Mouse (Mus musculus) embryonic facial prominence, embryonic 12.5 days (tissue): ENCODE data around the gene Arrb1. TPM values are rescaled to one million over a fixed set of nuclear protein-coding genes. Genes with fewer than 3 reads are reported as not detected.

Experiments
- ATAC-seq: fragments of 200-750 bp; cut with Nextera tagmentation; 2 replicates; pipeline ENCODE4 v1.8.0; 2017; ENCODE audit not compliant: insufficient number of reproducible peaks, insufficient read depth, low FRiP score, low TSS enrichment
- H3K27ac ChIP-seq: fragments of 300-500 bp; sonication (generic); 2 replicates; pipeline ENCODE4 v1.5.1; 2016; ENCODE audit warnings: mild to moderate bottlenecking
- H3K27me3 ChIP-seq: fragments of 300-500 bp; sonication (generic); 2 replicates; pipeline ENCODE4 v1.6.1; 2016; ENCODE audit warnings: mild to moderate bottlenecking, moderate library complexity
- H3K36me3 ChIP-seq: fragments of 300-500 bp; sonication (generic); 2 replicates; pipeline ENCODE4 v1.6.1; 2016; ENCODE audit warnings: mild to moderate bottlenecking
- H3K4me1 ChIP-seq: fragments of 300-500 bp; sonication (generic); 2 replicates; pipeline ENCODE4 v1.6.1; 2016
- H3K4me2 ChIP-seq: fragments of 300-500 bp; sonication (generic); replicated peaks from 2 replicates; pipeline ENCODE4 v1.6.1; 2016; ENCODE audit warnings: mild to moderate bottlenecking, moderate library complexity
- H3K4me3 ChIP-seq: fragments of 300-500 bp; sonication (generic); 2 replicates; pipeline ENCODE4 v1.5.1; 2016; ENCODE audit warnings: mild to moderate bottlenecking
- H3K9ac ChIP-seq: fragments of 300-500 bp; sonication (generic); 2 replicates; pipeline ENCODE4 v1.6.1; 2016; ENCODE audit warnings: mild to moderate bottlenecking, moderate library complexity
- H3K9me3 ChIP-seq: fragments of 300-500 bp; sonication (generic); 2 replicates; pipeline ENCODE4 v1.6.1; 2016; ENCODE audit warnings: mild to moderate bottlenecking, moderate library complexity
- WGBS: fragments of 180-500 bp; shearing (Covaris S2); methylation state at CpG from one replicate; pipeline ENCODE4 v1.1.7; 2016; 5-methylcytosine and 5-hydroxymethylcytosine counted together
- polyA plus RNA-seq: library from polyadenylated mRNA; unstranded; fragments of >200 nt; fragmentation: Nextera tagmentation; extraction: Ambion mirVana; gene quantifications from 2 replicates; pipeline ENCODE4 v1.2.1, GENCODE M21; 2016

Gene Arrb1
- polyA plus RNA-seq, 1 experiment from 2014 or later, result 8.8 TPM

DNA sequence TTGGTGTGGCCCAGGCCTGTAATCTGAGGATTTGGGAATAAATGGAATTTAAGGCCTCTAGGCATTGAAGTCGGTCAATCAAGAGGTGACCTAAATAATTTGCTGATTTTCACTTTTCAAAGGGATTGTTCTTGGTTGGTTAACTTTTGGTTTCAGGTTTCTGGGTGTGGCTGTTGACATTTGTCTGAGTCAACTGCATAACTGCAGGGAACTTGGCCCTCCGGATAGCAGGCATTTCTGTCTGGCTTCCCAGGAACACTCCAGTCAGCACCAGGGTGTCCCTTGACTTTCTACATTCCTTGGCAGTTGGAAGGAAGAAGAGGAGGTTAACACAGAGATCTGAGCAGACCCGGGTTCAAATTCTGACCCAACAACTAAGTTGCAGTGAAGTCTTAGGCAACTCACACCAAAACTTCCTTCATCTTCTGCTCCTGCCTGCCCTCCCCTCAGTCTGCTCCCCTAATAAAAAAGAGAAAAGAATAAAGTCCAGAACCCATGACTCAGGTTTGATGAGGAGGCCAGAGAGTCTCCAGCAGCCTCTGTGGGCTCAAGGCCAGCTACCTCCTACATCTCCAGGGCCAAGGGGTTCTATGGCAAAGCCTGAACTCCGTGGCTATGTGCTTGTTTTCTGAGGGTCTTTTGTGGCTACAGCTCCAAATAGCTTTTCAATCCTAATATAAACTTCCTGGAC, 16.2 kb upstream of the Arrb1 start:
- WGBS, result 68% methylated on average over 4 of the region's 4 CpGs
- H3K4me3 ChIP-seq, result no peak overlapping the region
- H3K4me1 ChIP-seq, result no peaks in the 10 kb centered on the region
- H3K36me3 ChIP-seq, result no peaks in the 10 kb centered on the region
- no peaks in the 10 kb centered on the region for H3K9me3 ChIP-seq
- H3K27me3 ChIP-seq, result no peaks in the 10 kb centered on the region
- ATAC-seq, result no peak
- H3K9ac ChIP-seq, result no peak overlapping the region
- H3K4me2 ChIP-seq, result no peak overlapping the region
- H3K27ac ChIP-seq, result no peak overlapping the region

DNA sequence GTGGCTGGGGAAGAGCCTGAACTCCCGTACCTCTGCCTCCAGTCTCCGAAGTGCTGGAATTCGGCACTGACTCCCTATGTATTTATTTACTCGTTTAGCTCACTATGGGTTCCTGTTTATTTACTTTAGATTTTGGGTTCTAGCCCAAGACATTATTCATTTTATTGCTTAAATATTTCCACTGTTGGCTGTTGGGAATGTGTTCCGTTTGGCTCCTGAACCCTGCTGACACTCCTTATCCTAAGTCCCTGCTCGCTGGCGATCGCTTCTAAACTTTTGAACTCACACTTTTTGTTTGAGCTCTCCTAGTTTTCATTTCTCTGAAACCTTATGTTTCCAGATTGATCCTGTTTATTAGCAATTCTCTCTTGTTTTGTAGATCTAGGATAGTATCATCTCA, 12.1 kb upstream of the Arrb1 start:
- no peak overlapping the region for H3K4me3 ChIP-seq
- WGBS, result 68% methylated on average over 8 of the region's 8 CpGs
- H3K9me3 ChIP-seq, result no peaks in the 10 kb centered on the region
- no peaks in the 10 kb centered on the region for H3K4me1 ChIP-seq
- H3K27me3 ChIP-seq, result no peaks in the 10 kb centered on the region
- no peak overlapping the region for H3K9ac ChIP-seq
- H3K27ac ChIP-seq, result no peak overlapping the region
- no peaks in the 10 kb centered on the region for H3K36me3 ChIP-seq
- no peak overlapping the region for H3K4me2 ChIP-seq
- ATAC-seq, result no peak

GRCm38 (mm10) chr7:99523837-99524236, 11.4 kb upstream of the Arrb1 start:
- H3K9me3 ChIP-seq, result no peaks in the 10 kb centered on the region
- no peak overlapping the region for H3K9ac ChIP-seq
- no peaks in the 10 kb centered on the region for H3K27me3 ChIP-seq
- H3K36me3 ChIP-seq, result no peaks in the 10 kb centered on the region
- H3K4me2 ChIP-seq, result no peak overlapping the region
- H3K4me1 ChIP-seq, result no peaks in the 10 kb centered on the region
- ATAC-seq, result no peak
- H3K4me3 ChIP-seq, result no peak overlapping the region
- no peak overlapping the region for H3K27ac ChIP-seq
- WGBS, result 85% methylated on average over 1 of the region's 1 CpGs

GRCm38 (mm10) chr7:99528547-99528946, 6.7 kb upstream of the Arrb1 start:
- Histone ChIP-seq H3K27me3 (no peaks in the 10 kb centered on the region), H3K9me3 (no peaks in the 10 kb centered on the region), H3K36me3 (no peaks in the 10 kb centered on the region), H3K27ac (no peak overlapping the region), H3K4me1 (no peaks in the 10 kb centered on the region), H3K4me3 (no peak overlapping the region), H3K9ac (no peak overlapping the region), H3K4me2 (no peak overlapping the region)
- WGBS, result 33% methylated on average over 2 of the region's 2 CpGs
- no peak for ATAC-seq

DNA sequence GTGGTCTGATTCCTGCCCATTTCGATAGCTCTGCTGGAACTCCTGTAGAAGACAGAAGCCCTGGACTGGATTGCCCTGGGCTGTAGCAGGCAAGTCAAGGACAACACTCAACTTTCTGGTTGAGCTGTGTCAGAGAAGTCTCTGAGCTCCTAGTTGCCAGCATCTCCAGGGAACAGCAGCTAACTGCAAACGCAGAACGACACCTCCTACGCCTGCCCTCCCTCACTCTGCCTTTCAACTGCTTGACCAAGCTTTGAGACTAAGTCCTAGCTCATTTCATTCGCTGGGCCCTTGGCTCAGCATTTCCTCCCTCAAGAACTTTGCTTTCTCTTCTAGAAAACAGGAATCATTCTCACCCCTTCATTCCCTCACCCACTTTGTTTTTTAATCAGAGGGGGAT, 5.9 kb upstream of the Arrb1 start:
- Histone ChIP-seq H3K4me1 (0 out of 2 replicates have a peak, but pooled peaks cover under 1% of the 10 kb centered on the region), H3K9ac (no peak overlapping the region), H3K4me2 (no peak overlapping the region), H3K27ac (no peak overlapping the region), H3K27me3 (no peaks in the 10 kb centered on the region), H3K9me3 (no peaks in the 10 kb centered on the region), H3K36me3 (no peaks in the 10 kb centered on the region), H3K4me3 (no peak overlapping the region)
- 57% methylated on average over 5 of the region's 5 CpGs for WGBS
- ATAC-seq, result no peak

- ATAC-seq, result no peak
- Histone ChIP-seq H3K27ac (no peak overlapping the region), H3K36me3 (no peaks in the 10 kb centered on the region), H3K9me3 (no peaks in the 10 kb centered on the region), H3K4me3 (no peak overlapping the region), H3K4me2 (no peak overlapping the region), H3K4me1 (peaks cover 13% of the 10 kb centered on the region), H3K9ac (no peak overlapping the region), H3K27me3 (no peaks in the 10 kb centered on the region)
- 81% methylated on average over 3 of the region's 3 CpGs for WGBS
Observed at GRCm38 (mm10) chr7:99531408-99531970, 3.8 kb upstream of the Arrb1 start.

DNA sequence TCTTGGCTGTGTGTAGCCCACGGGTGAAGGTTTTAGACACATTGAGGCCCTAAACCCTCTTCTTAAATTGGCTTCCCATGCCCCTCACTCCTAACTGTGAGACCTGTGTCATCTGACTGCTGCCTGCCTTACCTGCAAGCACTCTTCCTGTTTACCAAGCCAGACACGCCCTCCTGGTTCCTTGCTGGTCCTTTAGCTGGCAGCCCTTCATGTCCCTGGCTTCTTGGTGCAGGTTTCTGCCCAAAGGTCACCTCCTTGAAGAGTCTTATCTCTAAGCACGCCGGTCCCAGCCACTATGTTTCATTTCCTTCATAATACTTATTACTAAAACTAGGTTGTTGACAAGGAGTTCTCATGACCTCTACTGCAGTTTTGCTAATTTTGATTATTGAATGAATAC, 2.7 kb upstream of the Arrb1 start:
- Histone ChIP-seq H3K27me3 (no peaks in the 10 kb centered on the region), H3K36me3 (no peaks in the 10 kb centered on the region), H3K9ac (no peak overlapping the region), H3K4me2 (no peak overlapping the region), H3K27ac (no peak overlapping the region), H3K4me3 (no peak overlapping the region), H3K4me1 (peaks cover 24% of the 10 kb centered on the region), H3K9me3 (no peaks in the 10 kb centered on the region)
- ATAC-seq, result no peak
- 84% methylated on average over 4 of the region's 4 CpGs for WGBS

- no peaks in the 10 kb centered on the region for H3K27me3 ChIP-seq
- H3K27ac ChIP-seq, result no peak overlapping the region
- H3K4me1 ChIP-seq, result peaks cover 29% of the 10 kb centered on the region
- H3K4me3 ChIP-seq, result no peak overlapping the region
- no peak for ATAC-seq
- no peaks in the 10 kb centered on the region for H3K36me3 ChIP-seq
- no peak overlapping the region for H3K4me2 ChIP-seq
- H3K9ac ChIP-seq, result no peak overlapping the region
- no peaks in the 10 kb centered on the region for H3K9me3 ChIP-seq
- WGBS, result 75% methylated on average over 7 of the region's 7 CpGs
Observed at GRCm38 (mm10) chr7:99533600-99533999, 1.7 kb upstream of the Arrb1 start.

DNA sequence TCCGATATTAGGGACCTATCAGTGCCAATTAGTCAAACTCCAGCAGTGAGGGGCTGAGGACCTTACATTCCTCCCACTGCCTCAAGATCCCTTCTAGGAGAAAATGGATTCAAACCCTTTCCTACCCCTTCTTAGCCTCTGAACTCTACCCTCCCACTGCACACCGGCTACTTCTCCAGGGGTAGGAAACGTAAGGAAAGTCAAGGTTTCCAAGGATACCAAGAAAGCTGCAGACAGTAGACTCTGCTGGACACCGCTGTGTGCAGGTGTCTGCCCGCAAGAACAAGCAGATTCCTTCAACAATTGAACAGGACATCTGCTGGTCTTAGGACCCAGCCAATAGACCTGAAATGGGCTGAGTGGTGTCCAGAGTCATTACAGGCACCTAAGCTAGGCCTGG, 765 bp upstream of the Arrb1 start:
- H3K4me3 ChIP-seq, result peak overlapping the region; percentile 60
- no peak for ATAC-seq

DNA sequence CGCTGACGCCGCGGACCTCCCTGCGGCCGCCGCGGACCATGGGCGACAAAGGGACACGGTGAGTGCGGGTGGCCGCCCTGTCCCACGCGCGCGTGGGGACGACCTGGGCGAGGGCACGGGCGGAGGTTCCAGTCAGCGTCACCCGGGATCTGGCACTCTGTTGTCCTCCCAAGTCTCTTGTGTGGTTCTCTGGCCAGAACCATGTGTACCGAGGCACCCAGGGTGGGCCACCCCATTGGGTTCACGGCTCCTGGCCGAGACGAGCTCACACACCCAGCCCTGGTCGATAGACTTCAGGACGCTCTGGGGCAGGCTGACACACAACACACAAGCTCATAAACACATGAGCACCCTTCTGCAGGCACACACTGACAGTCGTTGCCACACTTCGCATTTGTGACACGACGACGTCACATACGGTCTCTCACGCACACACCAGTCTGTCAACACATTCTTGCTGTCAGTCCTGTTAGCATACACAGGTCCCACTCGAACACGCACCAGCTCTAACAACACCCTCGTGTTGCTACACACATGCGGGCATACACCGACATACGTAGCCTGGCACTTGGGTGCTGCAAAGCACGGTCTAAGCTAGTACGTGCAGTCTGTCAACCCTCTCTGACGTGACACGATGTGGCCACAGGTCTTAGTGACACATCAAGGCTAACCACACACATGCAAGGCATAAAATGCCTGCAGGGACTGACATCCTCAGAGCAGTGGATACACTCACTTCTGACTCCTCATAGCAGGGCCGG, 655 bp downstream of the Arrb1 start:
- Histone ChIP-seq H3K4me3 (peak overlapping the region; percentile 60), H3K4me2 (peak overlapping the region; percentile 80), H3K36me3 (no peaks in the 10 kb centered on the region), H3K27me3 (no peaks in the 10 kb centered on the region), H3K27ac (peak overlapping the region; percentile 78), H3K9me3 (no peaks in the 10 kb centered on the region), H3K9ac (peak overlapping the region; percentile 69), H3K4me1 (peaks cover 44% of the 10 kb centered on the region)
- 10% methylated on average over 46 of the region's 46 CpGs for WGBS
- ATAC-seq, result peak; percentile 61; the same call in 1 of the 2 replicates

More for the DNA sequence above, 765 bp upstream of the Arrb1 start:
- Histone ChIP-seq H3K4me2 (peak overlapping the region; percentile 80), H3K27ac (peak overlapping the region; percentile 78; the same call in 1 of the 2 replicates), H3K36me3 (no peaks in the 10 kb centered on the region), H3K4me1 (peaks cover 37% of the 10 kb centered on the region), H3K9me3 (no peaks in the 10 kb centered on the region), H3K9ac (0 out of 2 replicates have a peak overlapping the region, but pooled peaks have one; percentile 69), H3K27me3 (no peaks in the 10 kb centered on the region)
- WGBS, result 24% methylated on average over 5 of the region's 5 CpGs

DNA sequence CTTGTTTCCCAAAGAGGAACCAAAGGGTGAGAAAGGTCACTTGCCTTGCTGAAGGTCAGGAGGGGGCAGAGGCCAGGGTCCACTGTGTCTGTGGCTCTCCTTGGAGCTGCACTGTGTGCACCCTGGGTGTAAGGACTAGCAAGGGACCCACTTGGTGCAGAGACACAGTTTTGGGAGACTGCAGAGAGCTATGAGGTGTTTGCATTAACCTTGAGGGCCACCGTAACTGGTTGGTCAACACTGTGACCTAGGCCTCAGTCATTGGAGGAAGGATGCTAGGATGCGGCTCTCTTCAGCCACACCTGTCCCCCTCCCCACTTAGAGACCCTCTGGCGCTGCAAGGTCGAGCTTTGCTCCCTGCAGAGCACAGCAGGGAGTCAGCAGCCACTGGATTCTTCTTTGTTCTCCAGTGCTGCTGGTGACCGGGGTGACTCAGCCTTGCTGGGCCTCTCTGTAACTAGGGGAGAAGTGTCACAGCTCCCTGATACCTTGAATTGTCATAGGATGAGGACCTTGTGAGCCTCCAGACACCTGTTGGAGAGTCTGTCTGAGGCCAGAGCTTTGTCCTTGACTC, 2.0 kb downstream of the Arrb1 start:
- 43% methylated on average over 5 of the region's 5 CpGs for WGBS
- Histone ChIP-seq H3K27me3 (no peaks in the 10 kb centered on the region), H3K36me3 (no peaks in the 10 kb centered on the region), H3K9ac (no peak overlapping the region), H3K27ac (no peak overlapping the region), H3K4me2 (no peak overlapping the region), H3K4me1 (peaks cover 47% of the 10 kb centered on the region), H3K4me3 (no peak overlapping the region), H3K9me3 (no peaks in the 10 kb centered on the region)
- ATAC-seq, result no peak
